Mouse (Mus musculus) thymus, postnatal 10 days (tissue): Measurements from ENCODE around the gene Olfr615.
"Not testable (repeated sequence)": the region's sequence is repeated elsewhere in the genome, so short reads cannot be mapped to it uniquely, and the experiment has no call there.

Source experiments
- DNase-seq, 2 experiments: peaks; one replicate each; pipeline ENCODE4 v3.0.0; 2021; ENCODE audit warnings: low spot score in 2 of 2

Gene Olfr615

DNA sequence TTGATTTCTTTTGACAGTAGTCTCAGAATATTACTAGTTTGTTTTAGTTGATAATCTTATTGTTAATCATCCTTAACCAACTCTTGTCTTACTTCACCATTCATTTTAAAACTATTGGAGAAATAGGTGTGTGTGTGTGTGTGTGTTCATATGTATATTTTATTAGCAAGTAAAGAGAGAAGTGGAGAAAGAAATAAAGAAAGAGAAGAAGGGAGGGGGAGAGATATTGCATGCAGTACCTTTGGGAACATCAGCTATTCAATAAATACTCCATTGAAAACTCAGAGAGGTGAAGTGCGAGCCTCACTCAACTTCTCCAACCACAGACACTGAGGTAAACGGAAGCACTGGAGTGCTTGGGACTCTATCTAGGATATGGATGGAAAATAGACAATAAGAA lies at the start of gene Olfr615:
Gene Olfr615 (plus strand): TSS at position 301 of the 400 bp plus-strand sequence.
- DNase-seq: no peak

DNA sequence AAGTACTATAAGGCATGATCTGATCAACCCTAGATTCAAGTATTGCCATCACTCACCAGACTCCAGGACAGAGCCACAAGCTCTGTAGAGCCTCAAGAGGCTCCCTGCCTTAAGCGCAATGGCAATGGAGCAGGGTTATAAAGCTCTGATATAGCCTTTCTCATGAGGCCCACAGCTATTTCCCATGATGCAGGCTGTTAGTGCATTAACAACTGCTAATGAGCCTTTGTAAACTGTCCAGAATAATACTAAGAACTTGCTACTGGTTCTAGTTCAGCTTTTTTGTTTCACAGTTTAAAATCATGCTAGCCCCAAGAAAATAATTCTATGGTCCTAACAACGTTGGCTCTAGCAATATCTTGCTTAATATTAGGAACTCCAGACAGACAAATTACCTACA lies 43.9 kb upstream of the Olfr615 start, which contains the start of gene Olfr610:
Gene Olfr610 (minus strand): TSS at position 101 of the 400 bp plus-strand sequence.
- no peak for DNase-seq

DNA sequence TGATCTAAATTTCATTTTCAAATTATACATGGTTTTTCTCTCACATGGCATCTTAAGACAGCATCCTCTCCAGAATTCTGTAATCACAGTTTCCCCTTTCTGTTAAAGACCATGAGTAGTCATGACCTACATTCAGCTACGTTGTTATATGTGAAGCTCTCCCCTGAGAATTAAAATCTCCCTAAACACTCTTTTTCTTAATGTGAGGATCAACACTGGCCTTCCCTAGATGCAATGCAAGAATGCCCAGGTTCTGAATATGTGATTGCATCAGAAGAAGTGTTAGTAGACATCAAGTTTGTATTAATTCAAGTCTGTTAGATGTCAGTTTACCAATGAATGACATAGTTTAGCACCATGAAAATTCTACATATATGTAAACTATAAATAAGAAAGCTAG lies 35.1 kb upstream of the Olfr615 start, which contains the start of gene Olfr611:
Gene Olfr611 (minus strand): TSS at position 101 of the 400 bp plus-strand sequence.
- not testable (repeated sequence) for DNase-seq

DNA sequence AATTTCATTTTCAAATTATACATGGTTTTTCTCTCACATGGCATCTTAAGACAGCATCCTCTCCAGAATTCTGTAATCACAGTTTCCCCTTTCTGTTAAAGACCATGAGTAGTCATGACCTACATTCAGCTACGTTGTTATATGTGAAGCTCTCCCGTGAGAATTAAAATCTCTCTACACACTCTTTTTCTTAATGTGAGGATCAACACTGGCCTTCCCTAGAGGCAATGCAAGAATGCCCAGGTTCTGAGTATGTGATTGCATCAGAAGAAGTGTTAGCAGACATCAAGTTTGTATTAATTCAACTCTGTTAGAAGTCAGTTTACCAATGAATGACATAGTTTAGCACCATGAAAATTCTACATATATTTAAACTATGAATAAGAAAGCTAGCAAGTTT lies 13.3 kb upstream of the Olfr615 start, which contains the start of gene Olfr612:
Gene Olfr612 (minus strand): TSS at position 101 of the 400 bp plus-strand sequence.
- not testable (repeated sequence) for DNase-seq

DNA sequence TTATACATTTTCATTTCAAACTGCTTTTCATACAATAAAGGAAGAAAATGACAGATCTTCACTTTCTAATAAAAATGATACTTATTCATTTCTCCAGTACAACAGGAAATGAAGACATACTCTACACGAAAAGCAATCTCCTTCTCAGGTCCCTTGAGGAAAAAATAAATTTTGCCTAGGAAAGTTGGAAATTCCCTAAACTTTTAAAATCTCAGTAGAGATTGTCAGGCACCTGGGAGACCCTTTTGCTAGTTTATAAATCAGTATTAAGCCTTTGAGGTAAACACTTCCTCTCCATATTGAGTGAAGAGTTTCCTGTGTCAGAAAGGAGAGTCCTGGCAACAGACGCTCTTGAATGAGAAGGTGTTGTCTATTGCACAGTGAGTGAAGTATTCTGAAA lies 8.1 kb upstream of the Olfr615 start, which contains the start of gene Olfr613:
Gene Olfr613 (plus strand): TSS at position 301 of the 400 bp plus-strand sequence.
- no peak for DNase-seq

DNA sequence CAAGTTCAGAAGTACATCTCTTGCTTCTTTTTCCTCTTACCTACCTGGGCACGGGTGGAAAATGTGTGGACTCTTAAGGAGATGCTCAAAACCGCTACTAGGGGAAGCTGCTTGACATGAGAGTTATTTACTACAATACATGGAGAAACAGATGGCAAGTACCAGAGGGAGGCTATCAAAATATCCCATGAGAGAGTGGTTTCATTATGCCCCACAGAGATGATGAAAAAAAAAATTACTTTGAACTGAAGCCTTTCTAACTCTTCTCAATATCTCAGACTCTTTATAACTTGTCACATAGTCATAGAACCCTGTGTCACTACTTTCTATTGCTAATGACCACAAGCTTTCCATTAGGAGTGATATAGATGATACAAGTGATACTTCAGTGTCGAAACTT lies 13.2 kb downstream of the Olfr615 start, which contains the start of gene Olfr616:
Gene Olfr616 (minus strand): TSS at position 101 of the 400 bp plus-strand sequence.
- DNase-seq: no peak

DNA sequence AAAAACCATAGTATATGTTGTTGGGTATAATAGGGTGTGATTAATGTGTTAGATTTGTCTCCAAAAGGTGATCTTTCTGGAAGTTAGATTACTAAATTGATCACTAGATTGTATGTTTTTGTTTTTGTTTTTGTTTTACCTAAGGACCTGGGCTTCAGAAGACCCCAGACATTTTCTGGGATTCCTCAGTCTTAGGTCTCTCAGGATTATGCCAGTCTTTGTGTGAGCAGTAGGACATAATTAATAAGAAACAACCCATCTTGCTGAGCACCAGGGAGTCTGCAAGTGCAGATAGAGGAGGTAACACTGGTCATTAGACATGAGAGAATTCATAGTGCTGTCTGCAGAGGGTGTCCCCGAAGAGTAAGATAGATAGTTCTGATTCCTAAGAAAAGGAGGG lies 16.9 kb downstream of the Olfr615 start, which contains the start of gene Olfr617:
Gene Olfr617 (plus strand): TSS at position 301 of the 400 bp plus-strand sequence.
- no peak for DNase-seq

DNA sequence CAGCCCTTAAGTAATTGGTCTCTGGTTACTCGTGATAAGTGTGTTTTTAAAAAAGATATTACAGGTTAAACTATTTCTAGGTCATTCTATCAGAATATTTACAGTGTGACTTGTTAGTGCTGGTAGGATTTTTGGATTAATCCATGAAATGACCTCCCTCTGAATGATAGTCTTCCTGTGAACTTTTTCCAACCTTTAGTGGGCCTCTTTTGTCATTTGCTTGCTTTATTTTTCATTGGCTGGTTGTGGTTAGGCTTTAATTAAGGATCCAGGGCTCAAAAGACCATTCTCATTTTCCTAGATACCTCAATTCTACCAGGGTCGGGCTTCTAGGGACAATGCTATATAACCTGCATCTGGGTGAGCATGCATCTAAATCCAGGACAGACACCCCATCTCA lies 33.9 kb downstream of the Olfr615 start, which contains the start of gene Olfr618:
Gene Olfr618 (plus strand): TSS at position 301 of the 400 bp plus-strand sequence.
- DNase-seq: no peak

DNA sequence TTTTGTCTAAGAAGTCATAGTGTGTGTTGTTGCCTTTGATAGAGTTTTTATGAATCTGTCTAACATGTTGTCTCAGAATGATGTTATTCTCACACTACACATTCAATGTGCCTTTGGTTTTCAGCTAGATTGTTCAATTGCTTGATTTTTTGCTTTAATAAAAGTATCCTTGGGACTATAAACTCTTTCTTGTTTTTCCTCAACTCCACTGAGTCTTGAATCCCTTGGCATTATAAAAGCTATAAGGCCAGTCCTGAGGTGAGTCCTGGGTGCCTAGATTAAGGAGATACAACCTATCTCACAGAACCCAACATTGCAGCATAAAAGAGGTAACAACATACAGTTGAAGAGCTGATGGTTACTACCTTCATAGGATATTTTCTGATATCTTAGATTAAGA lies 44.4 kb downstream of the Olfr615 start, which contains the start of gene Olfr619:
Gene Olfr619 (plus strand): TSS at position 301 of the 400 bp plus-strand sequence.
- no peak for DNase-seq

DNA sequence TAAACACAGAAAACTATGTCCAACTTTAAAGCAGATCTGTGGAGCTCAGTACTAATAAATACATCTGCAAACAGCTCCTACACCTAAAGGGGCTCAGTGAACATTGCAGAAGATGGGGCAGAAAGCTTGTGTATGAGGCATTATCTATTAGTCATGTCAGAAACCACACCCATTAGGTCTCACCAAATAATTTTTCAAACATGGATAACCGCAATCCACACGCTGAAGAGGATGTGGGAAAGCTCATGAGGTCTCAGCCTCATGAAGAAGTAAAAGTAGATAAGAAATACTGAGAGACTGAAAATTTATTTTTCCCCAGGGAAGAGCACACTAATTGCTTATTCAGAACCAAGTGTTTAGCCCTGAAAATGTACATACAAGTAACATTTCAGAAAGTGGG lies 51.5 kb downstream of the Olfr615 start:
- no peak for DNase-seq

DNA sequence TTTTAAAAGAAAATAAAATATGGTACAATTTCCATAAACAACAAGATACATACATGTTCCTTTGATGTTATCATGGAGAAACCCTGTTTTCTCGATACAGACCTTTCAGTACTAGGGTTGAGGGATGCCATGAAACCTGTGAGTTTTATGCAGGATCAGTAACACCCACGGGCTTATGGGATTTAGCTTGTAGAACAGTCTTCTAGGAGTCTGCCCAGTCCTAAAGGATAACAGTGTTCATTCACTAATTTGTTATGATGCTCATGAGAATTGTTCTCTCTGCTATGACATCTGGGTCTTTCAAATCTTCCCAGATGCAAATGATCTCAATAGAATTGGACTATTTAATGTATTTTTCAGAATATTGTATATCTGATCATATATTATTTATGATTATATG lies 56.6 kb downstream of the Olfr615 start, which contains the start of gene Olfr620:
Gene Olfr620 (minus strand): TSS at position 101 of the 400 bp plus-strand sequence.
- DNase-seq: no peak
